Mouse (Mus musculus) gastrocnemius, adult 8-10 months (tissue): ENCODE data around the gene Gcdh. TPM values are rescaled to one million over a fixed set of nuclear protein-coding genes. Genes with fewer than 3 reads are reported as not detected.

Experiments used
- DNase-seq, 2 experiments: peaks; one replicate each; pipeline ENCODE4 v3.0.0; 2022; ENCODE audit warnings: low spot score in 2 of 2
- total RNA-seq, 4 experiments: library from RNA; stranded (reverse); gene quantifications; 2 replicates each; pipeline ENCODE4 v1.2.4; 2022

Gcdh gene
- 10 to 100 TPM; 29.4 to 43.6 (median 36.2) TPM for total RNA-seq

DNA sequence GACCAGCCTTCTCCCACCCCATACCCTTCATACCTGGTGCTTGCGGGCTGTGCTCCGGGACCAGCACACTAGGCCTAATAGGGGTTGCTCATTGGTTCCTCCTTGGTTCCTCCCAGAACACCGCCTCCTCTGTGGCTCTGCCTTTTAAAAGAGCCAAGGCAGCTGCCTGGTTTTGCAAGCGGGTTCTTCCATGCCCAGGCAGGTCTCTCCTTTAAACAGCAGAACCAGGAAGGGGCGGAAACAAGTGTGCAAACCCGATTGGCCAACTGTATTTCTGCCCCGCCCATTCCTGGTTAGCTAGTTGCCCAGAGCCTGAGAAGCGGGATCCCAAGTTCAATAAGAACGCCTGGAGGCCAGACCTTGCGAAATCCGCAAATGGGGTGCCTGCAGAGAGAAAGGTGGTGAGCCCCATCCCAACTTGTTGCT is at the start of gene Gcdh:
Gene Gcdh (minus strand): TSS at position 213 of the 426 bp plus-strand sequence.
- peak; percentile 81 to 89 for DNase-seq

DNA sequence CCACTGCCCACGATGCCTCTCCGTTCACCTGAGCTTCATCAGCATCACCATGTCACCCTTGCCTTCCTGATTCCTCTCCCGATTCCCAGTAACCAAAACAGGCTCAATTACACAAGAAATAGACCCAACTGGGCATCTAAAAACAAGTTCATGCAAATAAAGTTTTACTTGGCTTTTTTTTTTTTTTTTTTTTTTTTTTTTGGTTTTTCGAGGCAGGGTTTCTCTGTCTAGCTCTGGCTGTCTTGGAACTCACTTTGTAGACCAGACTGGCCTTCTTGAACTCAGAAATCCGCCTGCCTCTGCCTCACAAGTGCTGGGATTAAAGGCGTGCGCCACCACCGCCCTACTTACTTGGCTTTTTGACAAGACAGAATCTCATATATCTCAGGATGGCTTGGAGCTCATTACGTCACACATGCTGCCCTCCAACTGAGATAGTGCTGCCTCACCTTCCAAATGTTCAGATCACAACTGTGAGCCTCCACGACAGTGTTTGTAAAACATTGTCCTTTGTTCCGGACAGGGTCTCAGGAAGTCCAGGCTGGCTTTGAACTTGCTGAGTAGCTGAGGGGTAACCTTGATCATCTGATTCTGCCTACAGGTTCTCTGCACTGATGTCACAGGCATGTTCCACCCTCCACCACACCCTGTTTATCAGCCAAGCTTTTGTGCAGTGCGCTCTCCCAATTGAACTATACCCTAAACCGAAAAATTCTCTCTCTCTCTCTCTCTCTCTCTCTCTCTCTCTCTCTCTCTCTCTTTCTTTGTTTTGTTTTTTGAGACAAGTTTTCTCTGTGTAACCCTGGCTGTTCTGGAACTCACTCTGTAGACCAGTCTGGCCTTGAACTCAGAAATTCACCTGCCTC is 44.1 kb upstream of the Gcdh start:
- DNase-seq = no peak

DNA sequence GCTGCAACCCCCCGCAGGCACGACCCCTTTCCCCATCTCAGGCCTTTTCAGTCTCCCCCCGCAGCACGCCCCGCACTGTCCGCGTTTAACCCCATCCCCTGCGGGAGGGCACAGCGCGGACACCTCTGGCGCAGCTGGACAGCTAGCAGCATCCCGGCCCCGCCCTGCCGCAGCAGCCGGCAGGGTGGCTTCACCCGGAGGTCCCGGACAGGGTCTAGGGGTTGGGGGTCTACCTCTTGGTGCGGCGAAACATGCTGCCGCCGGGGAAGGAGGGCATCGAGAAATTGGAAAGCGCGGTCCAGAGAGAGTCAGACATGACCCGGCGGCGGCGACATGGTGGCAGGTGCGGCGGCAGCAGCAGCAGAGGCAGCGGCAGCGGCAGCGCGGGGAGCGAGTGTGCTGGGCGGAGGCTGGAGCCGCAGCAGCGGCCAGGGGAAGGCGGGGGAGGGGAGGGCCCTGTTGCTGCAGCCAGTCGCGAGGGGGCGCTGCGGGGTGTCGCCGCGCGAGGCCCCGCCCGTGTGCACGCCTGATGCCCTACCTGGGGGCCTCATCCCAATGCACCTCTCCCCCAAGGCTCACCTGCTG is 43.3 kb upstream of the Gcdh start, which contains the start of gene Mast1:
Gene Mast1 (minus strand): TSS at position 398 of the 585 bp plus-strand sequence.
- no peak for DNase-seq

DNA sequence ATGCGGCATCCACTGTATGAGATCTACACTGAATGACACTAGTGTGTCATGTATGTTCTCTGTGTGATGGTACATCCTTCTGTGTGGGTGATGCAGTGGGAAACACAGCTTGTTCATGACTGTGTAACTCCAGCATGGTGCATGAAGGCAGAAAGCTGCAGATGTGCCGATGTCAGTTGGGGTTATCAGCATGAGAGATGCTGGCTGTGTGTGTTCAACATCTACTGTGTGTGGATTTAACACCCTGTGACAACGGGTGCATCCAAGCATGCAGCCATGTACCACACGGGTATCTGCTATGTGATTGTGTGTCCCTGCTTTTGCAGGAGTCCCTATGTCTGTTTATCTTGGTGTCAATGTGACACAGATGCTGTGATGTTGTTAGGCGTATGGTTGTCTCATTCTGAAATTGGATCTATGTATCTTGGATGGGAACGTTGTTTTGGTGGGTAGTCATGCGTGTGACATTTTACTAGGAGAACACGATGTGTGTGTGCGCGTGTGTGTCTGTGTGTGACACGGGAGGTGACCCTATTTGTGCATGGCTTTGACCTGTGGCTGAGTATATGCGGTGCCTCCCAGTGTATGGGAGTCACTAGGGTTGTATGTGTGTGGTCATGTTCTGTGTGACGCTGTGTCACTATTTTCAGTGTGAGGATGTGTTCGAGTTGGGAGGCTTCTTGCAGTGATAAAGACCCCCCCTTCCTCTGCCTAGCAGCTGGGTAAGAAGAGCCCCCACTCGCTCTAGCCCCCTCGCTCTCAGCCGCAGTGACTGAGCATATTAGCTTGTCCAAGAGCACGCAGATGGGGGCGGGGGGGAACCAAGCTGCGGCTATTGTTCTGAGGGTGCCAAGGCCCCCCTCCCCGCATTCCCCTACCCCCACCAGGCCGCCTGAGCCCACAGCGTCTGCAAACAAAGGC is 42.6 kb upstream of the Gcdh start:
- DNase-seq = no peak

DNA sequence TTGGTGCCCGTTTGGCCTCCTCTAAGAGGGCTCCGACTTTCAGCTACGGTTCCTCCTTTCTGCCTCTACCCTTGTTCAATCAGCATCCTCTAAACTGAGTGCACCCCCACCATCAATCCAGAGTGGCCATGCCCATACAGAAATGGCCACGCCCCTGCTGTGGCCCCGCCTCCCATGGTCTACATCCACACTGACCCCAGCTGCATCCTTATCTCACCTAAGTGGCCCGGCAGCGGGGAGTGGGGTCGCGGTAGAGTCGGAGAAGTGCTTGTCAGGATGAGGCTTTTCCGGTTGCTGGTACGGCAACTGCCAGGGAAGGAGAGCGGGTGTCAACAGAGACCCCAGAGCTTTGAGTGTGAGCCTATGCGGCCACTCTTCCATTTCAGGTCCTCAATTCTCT is 41.8 kb upstream of the Gcdh start:
- DNase-seq = no peak

GRCm38 (mm10) chr8:84934860-84935259 is 41.1 kb upstream of the Gcdh start:
- DNase-seq = no peak

- DNase-seq = no peak
These were observed 40.2 kb upstream of the Gcdh start for GRCm38 (mm10) chr8:84933767-84934559.

GRCm38 (mm10) chr8:84930582-84930981 is 36.9 kb upstream of the Gcdh start:
- DNase-seq = no peak

DNA sequence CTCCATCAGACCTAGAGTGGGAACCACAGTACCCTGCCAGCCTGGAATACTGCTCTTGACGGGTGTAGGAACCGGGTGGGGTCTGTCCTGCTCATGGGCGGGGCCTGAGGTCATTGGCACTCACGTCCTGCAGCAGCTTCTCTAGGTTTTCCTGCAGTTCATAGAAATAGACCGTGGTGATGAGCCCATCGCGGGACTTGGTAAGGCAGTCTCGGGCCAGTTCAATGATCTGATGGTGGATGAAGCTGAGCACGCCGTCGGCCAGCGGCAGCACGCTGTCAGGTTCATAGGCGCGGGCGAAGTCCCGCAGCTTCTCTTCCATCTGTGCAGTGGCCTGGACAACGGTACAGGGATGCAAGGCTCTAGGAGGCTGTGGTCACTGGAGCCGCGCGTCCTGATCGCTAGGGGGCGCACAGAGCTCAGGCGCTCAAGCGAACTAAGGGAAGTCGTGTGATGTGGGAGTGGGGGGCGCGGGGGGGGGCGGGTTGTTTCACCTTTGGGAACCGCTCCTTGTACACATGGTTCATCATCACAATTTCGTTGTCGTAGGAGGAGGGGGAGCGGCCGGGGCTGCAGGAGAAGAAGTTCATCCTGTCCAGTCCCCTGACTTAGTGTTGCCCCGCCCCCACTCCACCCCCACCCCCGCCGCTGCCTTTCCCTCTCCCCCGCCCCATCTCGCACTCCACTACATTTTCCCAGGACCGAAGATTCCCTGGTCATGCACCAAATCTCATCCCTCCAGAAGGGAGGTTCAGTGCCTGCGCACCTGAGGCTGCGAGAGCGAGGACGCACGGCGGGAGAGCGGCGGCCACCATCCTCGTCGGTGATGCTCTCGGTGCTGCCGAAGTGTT is 35.0 kb upstream of the Gcdh start:
- peak in 1 of 2 experiments; percentile 41 for DNase-seq

DNA sequence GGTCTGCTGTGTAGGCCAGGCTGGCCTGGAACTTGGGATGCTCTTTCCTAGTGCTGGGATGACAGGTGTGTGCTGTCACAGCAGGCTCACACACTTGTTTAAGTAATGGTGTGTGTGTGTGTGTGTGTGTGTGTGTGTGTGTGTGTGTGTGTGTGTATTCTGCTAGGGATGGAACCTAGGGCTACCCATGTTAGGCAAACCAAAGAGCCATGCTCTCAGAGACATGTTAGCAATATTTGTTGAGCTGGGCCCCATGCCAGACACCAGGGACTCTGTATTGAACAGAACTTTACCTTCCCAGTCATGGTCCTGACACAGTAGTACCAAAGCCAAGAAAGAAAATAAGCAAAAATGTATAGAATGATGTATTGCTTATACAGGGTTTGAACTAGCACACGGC is 33.8 kb upstream of the Gcdh start:
- no peak for DNase-seq

GRCm38 (mm10) chr8:84925557-84925956 is 31.8 kb upstream of the Gcdh start:
- DNase-seq = no peak

GRCm38 (mm10) chr8:84921596-84921995 is 27.9 kb upstream of the Gcdh start:
- no peak for DNase-seq

GRCm38 (mm10) chr8:84918646-84919045 is 24.9 kb upstream of the Gcdh start:
- DNase-seq = no peak

- no peak for DNase-seq
These were observed 24.1 kb upstream of the Gcdh start for GRCm38 (mm10) chr8:84917781-84918180.

GRCm38 (mm10) chr8:84915269-84915668 is 21.5 kb upstream of the Gcdh start:
- no peak for DNase-seq

DNA sequence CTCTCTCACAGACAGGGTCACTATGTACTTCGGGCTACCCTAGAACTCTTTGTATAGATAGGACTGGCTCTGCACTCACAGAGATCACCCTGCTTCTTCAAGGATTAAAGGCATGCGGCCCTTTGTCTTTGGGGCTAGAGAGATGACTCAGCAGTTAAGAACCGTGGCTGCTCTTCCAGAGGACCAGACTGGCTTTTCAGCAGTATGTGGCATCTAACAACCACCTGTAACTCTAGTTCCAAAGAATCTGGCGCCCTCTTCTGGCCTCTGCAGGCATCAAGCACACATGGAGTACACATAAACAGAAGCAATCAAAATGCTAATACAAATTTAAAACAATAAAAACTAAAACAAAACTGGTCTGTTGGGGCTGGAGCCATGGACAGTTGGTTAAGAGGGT is 20.2 kb upstream of the Gcdh start:
- no peak for DNase-seq

GRCm38 (mm10) chr8:84913502-84913900 is 19.8 kb upstream of the Gcdh start:
- DNase-seq = no peak

DNA sequence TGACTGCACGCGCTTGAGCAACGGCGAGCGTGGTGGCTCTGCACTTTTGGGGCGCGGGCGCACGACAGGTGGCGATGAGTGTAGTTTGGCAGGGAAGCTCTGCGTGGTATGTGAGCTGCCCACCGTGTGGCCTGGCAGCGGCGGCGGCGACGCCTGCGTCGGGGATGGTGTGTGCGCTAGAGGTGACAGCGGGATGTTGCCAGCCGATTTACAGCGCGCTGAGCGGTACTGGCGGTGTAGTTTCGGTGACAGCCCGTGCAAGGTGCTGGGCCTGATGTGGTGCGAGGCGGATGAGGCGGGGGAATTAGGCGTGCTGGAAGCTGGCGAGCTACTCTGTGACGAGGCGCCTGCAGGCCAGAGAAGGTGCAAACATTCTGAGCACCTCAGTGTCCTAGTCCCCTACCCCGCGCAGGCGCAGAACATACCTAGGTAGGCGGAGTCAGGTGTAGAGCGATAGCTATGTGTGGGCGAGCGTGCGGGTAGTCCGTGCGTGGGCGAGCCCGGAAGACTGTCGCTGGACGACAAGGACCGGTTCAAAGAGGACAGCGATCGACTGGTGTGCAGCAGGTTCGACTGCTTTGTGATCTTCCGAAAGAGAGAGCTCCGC is 19.3 kb upstream of the Gcdh start:
- peak in 1 of 2 experiments; percentile 45 for DNase-seq

DNA sequence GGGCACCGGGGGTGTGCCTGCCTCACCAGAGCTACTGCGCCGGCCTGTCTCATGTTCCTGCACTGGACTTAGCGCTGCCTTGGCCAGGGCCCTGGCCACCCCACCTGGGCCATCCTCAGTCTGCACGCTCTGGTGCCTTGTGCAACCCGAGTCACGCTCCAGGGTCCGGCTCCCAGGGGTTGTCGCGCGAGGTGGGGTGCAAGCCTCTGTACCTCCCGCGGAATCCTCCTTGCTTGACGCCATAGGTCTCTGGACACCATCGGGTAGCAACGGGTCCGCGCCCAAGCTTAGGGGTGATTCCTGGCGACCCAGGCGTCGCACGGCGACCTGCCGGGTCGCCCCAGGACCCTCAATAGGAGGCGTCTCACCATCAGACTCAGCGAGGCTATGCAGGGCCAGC is 18.7 kb upstream of the Gcdh start:
- DNase-seq = no peak

DNA sequence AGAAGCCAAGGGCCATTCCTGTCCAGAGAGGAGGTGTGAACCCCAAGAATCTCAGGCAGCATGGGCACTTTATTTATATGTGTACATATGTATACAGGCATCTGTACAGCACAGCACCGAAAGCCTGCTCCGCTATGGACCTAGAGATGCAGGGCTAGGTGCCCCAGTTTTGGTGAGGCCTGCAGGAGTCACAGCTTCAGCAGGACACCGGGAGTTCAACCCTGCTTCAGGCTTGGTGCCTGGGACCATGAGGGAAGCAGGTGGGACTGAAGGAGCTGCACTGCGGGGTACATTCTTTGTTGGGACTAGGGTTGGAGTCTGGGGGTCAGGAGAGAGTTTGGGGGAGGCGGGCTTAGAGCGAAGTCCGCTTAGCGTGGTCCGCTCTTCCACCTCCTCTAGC is 18.1 kb upstream of the Gcdh start:
- DNase-seq = no peak
